Mouse (Mus musculus) C2C12 (cell line): Measurements from ENCODE around the gene Ppm1h. TPM values are rescaled to one million over a fixed set of nuclear protein-coding genes. Genes with fewer than 3 reads are reported as not detected.

Experiments
- H3K27me3 ChIP-seq: one replicate; pipeline ENCODE4 v1.6.1; 2011; ENCODE audit not compliant: control insufficient read depth, insufficient read depth, insufficient read length
- H3K36me3 ChIP-seq: one replicate; pipeline ENCODE4 v1.6.1; 2011; ENCODE audit not compliant: control insufficient read depth, insufficient read depth
- H3K4me3 ChIP-seq: one replicate; pipeline ENCODE4 v1.5.1; 2011; ENCODE audit warnings: mild to moderate bottlenecking, control low read depth; ENCODE audit not compliant: poor library complexity, insufficient read depth, severe bottlenecking
- H3K79me2 ChIP-seq: one replicate; pipeline ENCODE4 v1.6.1; 2011; ENCODE audit not compliant: control insufficient read depth, insufficient read depth
- H3K79me3 ChIP-seq: one replicate; pipeline ENCODE4 v1.6.1; 2011; ENCODE audit warnings: low read depth, control low read depth
- H3ac ChIP-seq: one replicate; pipeline ENCODE3; 2011; ENCODE audit warnings: low read depth; ENCODE audit not compliant: control insufficient read depth, insufficient read length
- CEBPB ChIP-seq: IDR thresholded peaks from one replicate; pipeline ENCODE4 v1.6.1; 2011; ENCODE audit warnings: low read depth, mild to moderate bottlenecking, control low read depth, moderate library complexity
- CTCF ChIP-seq: IDR thresholded peaks from one replicate; pipeline ENCODE4 v1.5.1; 2011; ENCODE audit not compliant: control insufficient read depth, insufficient read depth, insufficient read length
- FOSL1 ChIP-seq: IDR thresholded peaks from one replicate; pipeline ENCODE4 v1.8.0; 2011; ENCODE audit warnings: mild to moderate bottlenecking, low read length; ENCODE audit not compliant: poor library complexity, insufficient read depth, severe bottlenecking
- MAX ChIP-seq: IDR thresholded peaks from one replicate; pipeline ENCODE4 v1.6.1; 2011; ENCODE audit warnings: mild to moderate bottlenecking, control low read depth
- MYOD1 ChIP-seq: IDR thresholded peaks from one replicate; pipeline ENCODE4 v1.6.1; 2011; ENCODE audit warnings: low read depth; ENCODE audit not compliant: control insufficient read depth, insufficient read length
- MYOG ChIP-seq: IDR thresholded peaks from one replicate; pipeline ENCODE4 v1.6.1; 2011; ENCODE audit not compliant: control insufficient read depth, insufficient read length; ENCODE audit errors: extremely low read depth
- USF1 ChIP-seq: IDR thresholded peaks from one replicate; pipeline ENCODE4 v1.6.1; 2011; ENCODE audit warnings: low read depth, mild to moderate bottlenecking, control low read depth, moderate library complexity
- polyA plus RNA-seq: library from polyadenylated mRNA; unstranded; fragments of >200 nt; fragmentation: generic; extraction: Trizol; gene quantifications from one replicate; pipeline ENCODE4 v1.2.1, GENCODE M21; 2012; ENCODE audit warnings: missing spikeins

Gene Ppm1h
- polyA plus RNA-seq, 1 experiment, result 0.06 TPM

DNA sequence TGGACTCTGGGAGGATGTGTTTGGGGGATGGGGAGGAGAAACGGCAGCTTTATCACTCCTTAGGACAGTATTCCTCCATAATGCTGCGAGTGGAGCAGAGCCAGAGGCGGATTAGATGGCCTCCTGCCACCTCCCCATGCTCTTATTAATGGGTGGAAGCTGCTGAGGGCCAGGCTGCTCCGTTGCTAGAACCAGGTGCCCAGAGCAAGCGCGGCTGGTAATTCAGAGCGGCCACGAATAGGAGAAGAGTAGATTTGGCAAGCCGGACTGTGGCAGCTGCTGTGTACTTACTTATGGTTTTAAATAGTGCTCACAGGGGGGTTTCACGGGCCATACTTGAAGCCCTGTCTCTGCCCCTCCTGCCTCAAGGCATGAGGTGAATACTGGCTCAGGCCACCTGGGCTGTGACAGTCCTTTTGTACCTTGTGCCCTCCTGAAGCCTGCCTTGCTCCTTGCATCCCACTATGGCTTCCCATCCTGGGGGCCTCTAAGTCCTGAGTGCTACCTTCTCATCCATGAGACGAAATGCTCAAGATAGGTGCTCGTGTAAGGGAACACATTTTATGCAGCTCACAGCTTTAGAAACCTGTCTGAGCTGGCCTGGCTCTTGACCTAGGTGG lies 14.7 kb downstream of the Ppm1h start:
- Histone ChIP-seq H3K36me3 (no peaks in the 10 kb centered on the region), H3K79me2 (no peaks in the 10 kb centered on the region), H3K79me3 (no peaks in the 10 kb centered on the region), H3ac (no peak overlapping the region), H3K27me3 (no peaks in the 10 kb centered on the region), H3K4me3 (no peak overlapping the region)
- TF ChIP-seq FOSL1 (no peak), CEBPB (no peak), MAX (no peak), CTCF (no peak), USF1 (no peak), MYOG (no peak), MYOD1 (no peak)

DNA sequence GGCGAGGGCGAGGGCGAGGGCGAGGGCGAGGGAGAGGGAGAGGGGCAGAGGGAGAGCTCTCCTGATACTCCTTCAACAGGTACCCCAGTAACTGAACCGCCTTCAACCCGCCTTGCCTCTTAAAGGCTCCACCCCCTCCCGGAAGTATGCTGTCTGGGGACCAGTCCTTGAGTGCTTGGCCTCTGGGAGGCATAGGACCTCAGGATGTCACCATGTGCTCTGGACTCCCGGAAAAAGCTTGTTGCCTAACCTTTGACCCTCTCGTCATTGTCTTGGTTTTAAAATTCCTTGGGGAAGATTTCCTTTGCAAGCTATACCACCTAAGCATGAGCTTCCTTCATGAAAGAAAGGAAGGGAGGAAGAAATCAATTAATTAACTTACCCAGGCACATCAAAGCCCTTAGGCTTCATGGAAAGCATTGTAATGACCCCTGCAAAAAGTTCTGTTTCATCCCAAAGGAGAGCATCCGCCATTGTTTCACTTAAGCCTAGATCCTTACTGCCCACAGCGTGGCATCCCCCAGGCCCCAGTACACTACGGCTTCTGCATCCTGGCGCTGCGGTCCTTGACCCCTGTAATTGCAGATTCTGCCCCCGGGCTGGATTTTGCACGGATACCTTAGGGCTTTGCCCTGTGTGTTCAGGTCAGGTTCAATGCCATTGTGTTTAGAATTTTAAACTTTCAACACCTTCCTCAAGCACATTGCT lies 15.5 kb downstream of the Ppm1h start:
- H3K4me3 ChIP-seq, result no peak overlapping the region
- no peaks in the 10 kb centered on the region for H3K36me3 ChIP-seq
- H3K27me3 ChIP-seq, result no peaks in the 10 kb centered on the region
- TF ChIP-seq MAX (no peak), FOSL1 (no peak)
- H3ac ChIP-seq, result no peak overlapping the region
- H3K79me3 ChIP-seq, result no peaks in the 10 kb centered on the region
- H3K79me2 ChIP-seq, result no peaks in the 10 kb centered on the region

DNA sequence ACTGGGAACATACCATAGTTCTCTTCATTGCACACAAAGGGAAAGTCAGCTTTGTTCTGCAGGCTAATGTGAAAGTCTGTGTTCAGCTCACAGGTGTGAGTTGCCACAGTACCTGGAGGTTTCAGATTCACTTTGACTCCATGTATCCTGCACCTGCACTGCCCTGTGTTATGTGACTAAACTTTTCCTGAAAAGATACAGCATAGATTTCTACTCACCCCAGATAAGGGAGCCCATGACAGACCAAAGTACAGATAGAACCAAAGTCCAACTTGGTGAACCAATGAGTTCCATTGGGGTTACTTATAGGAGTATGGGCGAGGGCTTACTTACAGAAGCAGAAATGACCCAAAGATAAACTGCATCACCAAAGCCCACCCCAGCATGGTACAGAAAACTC lies 17.8 kb downstream of the Ppm1h start:
- H3ac ChIP-seq, result no peak overlapping the region
- H3K27me3 ChIP-seq, result no peaks in the 10 kb centered on the region
- H3K79me2 ChIP-seq, result no peaks in the 10 kb centered on the region
- no peaks in the 10 kb centered on the region for H3K36me3 ChIP-seq
- TF ChIP-seq USF1, result no peak
- no peak for TF ChIP-seq CTCF
- TF ChIP-seq MAX, result no peak
- TF ChIP-seq FOSL1, result no peak
- TF ChIP-seq MYOD1, result no peak
- no peak for TF ChIP-seq CEBPB
- no peak for TF ChIP-seq MYOG
- no peaks in the 10 kb centered on the region for H3K79me3 ChIP-seq
- H3K4me3 ChIP-seq, result no peak overlapping the region

DNA sequence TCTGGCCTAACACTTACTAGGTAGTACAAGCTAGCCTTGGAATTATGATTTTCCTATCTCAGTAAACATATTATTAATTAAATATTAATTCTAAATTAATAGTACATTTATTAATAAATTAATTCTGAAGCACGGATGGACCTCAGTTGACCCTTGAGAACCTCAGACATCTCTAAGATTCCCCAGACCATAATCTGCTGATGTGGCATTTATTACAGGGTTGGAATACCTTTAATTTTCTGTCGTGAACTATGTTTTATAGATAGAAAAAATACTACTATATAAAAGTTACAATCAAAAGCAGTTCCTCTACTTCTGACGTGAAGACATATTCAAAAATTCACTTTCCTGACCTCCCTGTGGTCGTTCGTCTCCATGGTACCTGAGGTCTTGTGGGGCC lies 19.8 kb downstream of the Ppm1h start:
- Histone ChIP-seq H3K79me2 (no peaks in the 10 kb centered on the region), H3K27me3 (peaks cover 3% of the 10 kb centered on the region), H3K4me3 (no peak overlapping the region), H3ac (no peak overlapping the region), H3K79me3 (no peaks in the 10 kb centered on the region), H3K36me3 (no peaks in the 10 kb centered on the region)
- no peak for TF ChIP-seq CEBPB
- TF ChIP-seq FOSL1, result no peak

DNA sequence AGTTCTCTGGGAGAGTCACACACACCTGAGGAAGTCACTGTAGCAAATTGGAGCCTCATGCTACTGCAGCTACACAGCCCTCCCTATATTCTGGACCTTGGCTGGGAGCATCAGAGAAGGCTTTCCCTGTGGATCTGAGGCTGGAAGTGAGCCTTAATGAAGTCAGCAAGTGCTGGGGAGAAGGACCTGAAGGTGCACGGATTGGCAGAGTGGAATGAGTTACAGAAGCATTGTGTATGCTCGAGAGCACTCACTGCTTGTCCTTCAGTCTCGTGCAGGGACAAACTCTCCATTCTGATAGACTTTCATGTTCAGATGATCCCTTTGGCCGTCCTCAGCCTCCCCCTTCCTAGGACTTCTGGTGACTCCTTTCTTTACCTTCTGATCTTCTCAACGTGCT lies 26.3 kb downstream of the Ppm1h start:
- no peaks in the 10 kb centered on the region for H3K36me3 ChIP-seq
- TF ChIP-seq MAX (no peak), CTCF (no peak), FOSL1 (no peak), MYOD1 (no peak), USF1 (no peak), CEBPB (no peak), MYOG (no peak)
- H3K27me3 ChIP-seq, result peaks cover 3% of the 10 kb centered on the region
- no peak overlapping the region for H3ac ChIP-seq
- H3K4me3 ChIP-seq, result no peak overlapping the region
- H3K79me2 ChIP-seq, result no peaks in the 10 kb centered on the region
- H3K79me3 ChIP-seq, result no peaks in the 10 kb centered on the region

DNA sequence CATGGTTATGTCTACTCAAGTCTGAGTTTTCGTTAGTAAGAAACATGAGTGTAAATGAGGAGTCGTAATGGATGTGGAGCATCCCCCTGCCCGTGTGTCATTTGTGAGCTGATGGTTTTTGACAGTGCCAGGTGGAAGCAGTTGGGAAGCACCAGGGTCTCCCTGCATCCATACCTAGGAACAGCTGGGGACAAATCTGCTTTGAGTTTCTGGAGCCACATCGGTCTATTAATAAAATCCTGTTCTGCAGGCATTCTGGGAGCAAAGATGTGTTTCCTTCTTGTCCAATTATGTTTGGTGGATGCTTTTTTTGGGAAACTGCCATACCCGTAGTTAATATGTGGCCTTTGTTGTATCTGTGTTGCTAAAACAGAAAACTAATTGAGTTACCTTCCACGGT lies 26.9 kb downstream of the Ppm1h start:
- Histone ChIP-seq H3ac (no peak overlapping the region), H3K79me3 (no peaks in the 10 kb centered on the region), H3K79me2 (no peaks in the 10 kb centered on the region), H3K4me3 (no peak overlapping the region), H3K27me3 (peaks cover 3% of the 10 kb centered on the region), H3K36me3 (no peaks in the 10 kb centered on the region)
- TF ChIP-seq FOSL1 (no peak), USF1 (no peak), MAX (no peak), CEBPB (no peak), MYOD1 (no peak)
